Mouse (Mus musculus): Measurements from ENCODE around the gene Amer2. TPM values are rescaled to one million over a fixed set of nuclear protein-coding genes. Genes with fewer than 3 reads are reported as not detected.

Gene Amer2
- total RNA-seq, 2 experiments from 2014 or later = 0.02 TPM; not detected in 1

Other genes with a start within 250 kb of the Amer2 start
- 1 to 10 TPM; 4.0 to 5.8 TPM for gene Atp8a2, start 176.1 kb upstream of the Amer2 start, total RNA-seq (2021)
- not detected for gene Nupl1, start 121.8 kb upstream of the Amer2 start, total RNA-seq (2021)
- gene Gm49336, start 121.8 kb upstream of the Amer2 start, total RNA-seq (2021) = 10 to 100 TPM; 41.8 to 43.0 TPM
- gene Mtmr6, start 108.0 kb upstream of the Amer2 start, total RNA-seq (2021) = 10 to 100 TPM; 31.7 to 32.0 TPM

Data from heart, postnatal 10 days (tissue).